Mouse (Mus musculus) layer of hippocampus, adult 9-11 months (tissue): ENCODE data around the gene Klrb1f.
"Not testable (repeated sequence)": the region's sequence is repeated elsewhere in the genome, so short reads cannot be mapped to it uniquely, and the experiment has no call there.

Experiments
- DNase-seq: peaks from one replicate; pipeline ENCODE4 v3.0.0; 2022

The Klrb1f gene

GRCm38 (mm10) chr6:129045601-129046000, at the start of gene Klrb1f:
Klrb1f (plus strand) TSS chr6:129045901.
- DNase-seq = no peak

DNA sequence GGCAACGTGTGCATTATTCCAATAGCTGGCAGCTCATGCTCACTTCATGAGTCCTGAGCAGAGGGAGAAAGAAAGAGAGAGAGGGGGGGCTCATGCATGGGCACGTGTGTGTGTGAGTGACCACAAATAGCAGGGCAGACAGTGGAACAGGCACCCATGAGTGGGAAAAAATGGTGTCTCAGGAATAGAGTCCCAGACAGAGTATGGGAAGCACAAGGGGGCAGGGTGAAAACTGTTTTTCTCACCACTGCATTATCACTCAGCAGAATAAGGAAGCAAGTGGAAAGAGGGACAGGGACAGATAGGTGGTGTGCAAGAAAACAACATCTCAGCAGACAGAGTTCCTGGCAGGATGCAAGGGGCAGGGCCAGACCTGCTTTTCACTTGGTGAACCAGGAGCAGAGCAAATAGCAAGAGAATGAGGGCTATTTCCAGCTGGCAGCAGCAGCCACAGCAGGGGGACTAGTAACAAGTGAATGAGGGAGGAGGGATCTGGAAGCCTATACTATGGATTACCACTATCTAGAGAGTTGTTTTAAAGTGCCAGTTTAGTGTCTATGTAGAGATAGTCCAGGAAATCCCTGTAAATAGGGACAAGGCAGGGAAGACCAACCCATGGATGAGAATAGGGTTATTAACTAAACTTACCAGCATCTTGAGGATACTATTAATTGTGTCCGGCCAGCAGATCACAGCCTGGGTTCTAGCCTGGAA, 49.5 kb upstream of the Klrb1f start:
- DNase-seq = no peak

- no peak for DNase-seq
These were observed 48.8 kb upstream of the Klrb1f start for GRCm38 (mm10) chr6:128996768-128997442.

GRCm38 (mm10) chr6:129001392-129001791, 44.3 kb upstream of the Klrb1f start:
- no peak for DNase-seq

- no peak for DNase-seq
These were observed 37.1 kb upstream of the Klrb1f start for GRCm38 (mm10) chr6:129008552-129008951.

- DNase-seq = not testable (repeated sequence)
These were observed 35.7 kb upstream of the Klrb1f start for GRCm38 (mm10) chr6:129009846-129010504.

DNA sequence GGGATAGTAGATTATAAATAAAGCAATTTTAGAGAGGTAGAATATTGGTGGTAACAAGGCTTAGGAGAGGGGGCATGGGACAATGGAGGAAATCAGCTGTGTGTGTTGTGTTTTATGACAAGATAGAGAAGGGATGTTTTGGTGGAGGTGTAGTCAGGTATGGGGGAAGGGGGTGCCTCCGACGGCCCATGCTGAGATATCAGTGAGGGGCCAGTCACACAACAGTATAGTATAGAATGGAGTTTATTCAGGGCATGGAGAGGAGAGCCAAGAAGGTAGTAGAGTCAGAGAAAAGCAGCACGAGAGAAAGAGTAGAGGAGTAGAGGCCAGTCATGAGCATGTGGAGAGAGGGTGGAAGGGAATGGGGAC, 35.2 kb upstream of the Klrb1f start:
- no peak for DNase-seq

GRCm38 (mm10) chr6:129012012-129012411, 33.7 kb upstream of the Klrb1f start:
- not testable (repeated sequence) for DNase-seq

GRCm38 (mm10) chr6:129012966-129013365, 32.7 kb upstream of the Klrb1f start:
- DNase-seq = no peak

- DNase-seq = no peak
These were observed 31.9 kb upstream of the Klrb1f start for GRCm38 (mm10) chr6:129013762-129014276.

DNA sequence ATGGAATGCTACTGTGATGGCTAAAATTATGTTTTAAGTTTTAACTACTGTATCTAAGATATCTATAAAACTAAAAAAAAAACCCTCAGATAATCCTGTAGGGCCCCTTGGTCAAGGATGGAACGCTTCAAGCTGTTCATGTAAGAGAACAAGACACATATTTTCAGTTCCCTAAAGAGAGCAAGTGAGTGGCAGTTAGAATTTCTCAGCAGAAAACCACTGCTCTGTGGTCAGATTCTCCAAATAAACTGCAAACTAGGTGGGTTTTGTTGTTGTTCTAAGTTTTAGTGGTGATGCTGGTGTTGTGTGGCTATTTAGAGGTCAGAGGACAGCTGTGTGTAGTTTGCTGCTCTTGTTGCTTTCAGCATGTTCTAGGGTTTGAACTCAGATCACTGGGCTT, 31.3 kb upstream of the Klrb1f start:
- no peak for DNase-seq

DNA sequence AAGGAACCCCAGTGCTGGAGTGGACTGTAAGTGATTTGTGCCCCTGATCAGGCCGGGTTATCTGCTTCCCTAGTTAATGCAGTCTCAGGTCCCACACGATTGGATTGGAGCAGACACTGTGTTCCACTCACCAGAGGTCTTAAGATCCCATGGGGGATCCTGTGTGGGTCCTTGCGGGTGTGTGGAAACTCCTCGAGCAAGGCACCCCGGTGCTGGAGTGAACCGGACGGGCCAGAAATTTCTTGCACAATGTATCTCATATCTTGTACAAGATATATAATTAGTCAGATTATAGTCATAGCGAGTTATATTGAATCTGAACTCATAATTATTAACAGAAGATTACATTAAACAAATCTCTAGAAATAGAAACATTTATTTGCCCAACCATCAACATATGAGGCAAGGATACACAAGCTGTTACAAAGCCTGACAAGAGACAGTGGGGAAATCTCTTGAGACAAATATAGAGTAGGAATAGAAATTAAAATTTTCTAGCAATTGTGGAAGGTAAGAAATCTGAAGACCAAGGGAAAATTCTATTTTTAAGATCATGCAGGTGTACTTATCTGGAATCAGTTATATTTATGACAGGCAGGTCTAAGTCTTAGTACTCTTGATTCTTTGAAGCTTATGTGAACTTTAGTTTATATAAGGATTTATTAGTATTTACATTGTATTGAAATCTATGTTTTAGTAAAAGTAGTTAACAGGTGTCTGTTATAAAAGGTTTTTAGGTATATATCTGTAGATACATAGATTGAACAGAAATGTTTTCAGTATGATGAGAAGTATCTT, 18.1 kb upstream of the Klrb1f start:
- DNase-seq = no peak

- DNase-seq = no peak
These were observed 15.4 kb upstream of the Klrb1f start for GRCm38 (mm10) chr6:129030175-129030824.

DNA sequence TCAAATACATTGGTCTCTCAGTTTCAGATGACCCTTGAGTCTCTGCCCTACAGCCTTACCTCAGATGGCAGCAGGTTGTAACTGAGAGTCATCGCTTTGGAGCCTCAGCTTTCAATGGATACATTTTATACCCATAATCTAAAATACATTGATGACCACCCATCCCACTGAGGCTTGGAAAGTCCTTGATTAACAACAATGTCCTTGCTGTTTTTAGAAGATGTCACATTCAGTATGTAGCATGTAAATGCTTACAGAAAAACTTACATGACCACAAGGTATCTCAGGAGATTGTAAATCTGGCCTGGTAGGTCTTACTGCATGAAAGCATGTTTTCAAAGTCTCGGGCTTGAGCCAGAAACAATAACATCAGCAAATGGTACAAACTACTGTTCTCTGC, 14.7 kb upstream of the Klrb1f start:
- DNase-seq = no peak

DNA sequence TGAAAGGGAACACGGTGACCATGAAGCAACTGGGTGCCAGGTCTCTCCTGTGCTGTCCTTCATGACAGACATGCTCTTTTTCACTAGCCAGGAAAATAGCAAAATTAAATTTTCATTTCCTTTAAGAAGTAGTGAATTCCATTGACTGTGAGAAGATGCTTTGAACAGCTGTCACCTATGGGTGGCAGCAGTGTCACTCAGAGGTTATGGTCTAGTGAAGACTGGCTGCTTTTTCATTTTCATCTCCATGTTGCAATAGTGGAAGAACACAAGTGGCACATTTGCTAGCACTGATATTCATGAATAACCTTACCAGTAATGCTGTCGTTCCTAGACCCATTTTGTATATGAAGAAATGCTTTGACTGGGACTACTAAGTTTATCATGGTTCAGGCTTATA, 12.3 kb upstream of the Klrb1f start:
- DNase-seq = no peak

DNA sequence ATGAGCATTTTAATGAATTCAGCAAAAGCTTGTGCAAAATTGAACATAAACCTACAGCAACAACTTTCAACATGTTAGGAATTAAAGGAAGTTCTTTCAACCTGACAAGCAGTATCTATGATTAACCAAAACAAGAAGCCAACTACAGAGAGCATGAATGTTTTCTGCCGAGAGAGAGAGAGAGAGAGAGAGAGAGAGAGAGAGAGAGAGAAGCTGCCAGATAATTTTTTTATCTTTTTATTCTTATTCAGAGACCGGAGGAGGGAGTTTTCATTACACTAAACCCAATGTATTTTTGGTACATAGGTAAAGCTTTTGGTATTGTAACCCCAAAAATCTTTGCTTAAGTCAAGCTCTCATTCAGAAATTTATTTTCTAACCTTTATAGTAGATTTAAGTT, 10.7 kb upstream of the Klrb1f start:
- no peak for DNase-seq

GRCm38 (mm10) chr6:129036326-129036725, 9.4 kb upstream of the Klrb1f start:
- no peak for DNase-seq

DNA sequence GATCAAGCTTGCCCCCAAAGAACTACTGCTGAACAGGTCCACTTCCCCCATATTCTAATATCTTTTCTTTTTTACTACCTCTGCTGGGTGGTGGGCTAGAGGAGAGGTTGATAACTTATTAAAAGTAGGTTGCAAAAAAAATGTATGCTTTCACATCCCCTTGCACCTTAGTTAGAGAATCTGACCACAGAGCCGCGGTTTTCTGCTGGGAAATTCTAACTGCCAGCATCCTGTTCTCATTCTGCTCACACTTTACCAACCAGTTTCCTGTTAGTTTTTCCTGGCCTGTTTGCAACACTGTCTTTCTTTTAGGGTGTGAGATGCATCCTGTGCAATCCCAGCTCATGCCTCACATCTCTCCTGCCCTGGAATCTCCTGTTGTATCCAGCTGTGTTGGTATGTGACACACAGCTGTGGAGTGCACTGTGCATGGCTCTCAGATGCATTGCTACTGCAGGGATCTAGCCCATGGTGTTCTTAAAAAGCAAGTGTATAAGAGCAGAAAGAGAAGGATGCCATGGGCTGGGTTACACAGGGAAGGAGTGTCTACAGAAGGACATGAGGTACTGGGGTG, 8.7 kb upstream of the Klrb1f start:
- DNase-seq = no peak

DNA sequence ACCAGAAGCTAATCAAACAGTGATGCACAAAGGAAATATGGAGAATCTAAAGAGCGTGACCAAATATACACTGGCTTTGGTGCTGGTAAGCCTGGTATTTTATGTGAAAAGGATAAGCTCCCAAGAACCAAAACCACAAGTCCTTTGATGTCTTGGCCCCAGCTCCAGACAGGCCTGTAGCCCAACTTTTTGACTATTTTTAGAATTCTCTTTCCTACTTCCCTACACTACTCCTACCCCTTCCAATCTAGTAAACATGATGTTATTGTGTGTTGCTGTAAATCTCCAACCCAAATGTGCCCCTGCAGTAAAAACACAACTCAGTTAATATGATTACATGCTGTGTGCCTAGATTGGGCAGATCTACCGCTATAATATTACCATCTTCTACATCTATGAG, 4.2 kb upstream of the Klrb1f start:
- DNase-seq = no peak

GRCm38 (mm10) chr6:129042470-129042869, 3.2 kb upstream of the Klrb1f start:
- no peak for DNase-seq

DNA sequence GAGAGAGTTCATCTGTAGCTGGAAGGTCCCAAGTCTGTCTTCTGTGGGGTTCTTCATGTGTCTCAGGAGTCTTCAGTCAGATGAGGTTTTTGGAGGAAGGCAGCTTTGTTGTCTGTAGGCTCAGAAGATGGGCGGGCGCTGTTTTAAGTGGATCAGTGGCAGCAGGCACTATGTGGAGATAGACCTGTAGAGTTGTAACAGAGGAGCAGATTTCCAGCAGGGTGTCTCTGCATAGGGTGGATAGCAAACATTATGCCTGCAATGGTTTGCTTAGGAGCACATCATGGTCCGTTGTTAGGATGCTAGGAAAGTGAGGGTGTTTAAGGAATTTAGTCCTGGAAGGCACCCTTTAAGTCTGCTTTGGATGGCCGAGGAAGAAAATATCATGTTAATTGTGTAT, 2.7 kb downstream of the Klrb1f start:
- DNase-seq = no peak

GRCm38 (mm10) chr6:129048857-129049473, 3.3 kb downstream of the Klrb1f start:
- no peak for DNase-seq
